Mouse (Mus musculus) embryonic facial prominence, embryonic 15.5 days (tissue): Measurements from ENCODE around the gene Gabbr2. TPM values are rescaled to one million over a fixed set of nuclear protein-coding genes. Genes with fewer than 3 reads are reported as not detected.

Experiments
- ATAC-seq: fragments of 200-750 bp; cut with Nextera tagmentation; 2 replicates; pipeline ENCODE4 v1.8.0; 2017; ENCODE audit warnings: low read depth, moderate TSS enrichment; ENCODE audit not compliant: insufficient number of reproducible peaks, low FRiP score, low TSS enrichment
- H3K27ac ChIP-seq: fragments of 300-500 bp; sonication (generic); replicated peaks from 2 replicates; pipeline ENCODE4 v1.5.1; 2015; ENCODE audit warnings: mild to moderate bottlenecking, inconsistent platforms
- H3K27me3 ChIP-seq: fragments of 300-500 bp; sonication (generic); 2 replicates; pipeline ENCODE4 v1.6.1; 2015; ENCODE audit warnings: inconsistent platforms
- H3K36me3 ChIP-seq: fragments of 300-500 bp; sonication (generic); 2 replicates; pipeline ENCODE4 v1.6.1; 2015; ENCODE audit warnings: mild to moderate bottlenecking, inconsistent platforms
- H3K4me1 ChIP-seq: fragments of 300-500 bp; sonication (generic); 2 replicates; pipeline ENCODE4 v1.6.1; 2015; ENCODE audit warnings: inconsistent platforms
- H3K4me2 ChIP-seq: fragments of 300-500 bp; sonication (generic); replicated peaks from 2 replicates; pipeline ENCODE4 v1.6.1; 2015; ENCODE audit warnings: mild to moderate bottlenecking, inconsistent platforms
- H3K4me3 ChIP-seq: fragments of 300-500 bp; sonication (generic); replicated peaks from 2 replicates; pipeline ENCODE4 v1.5.1; 2015; ENCODE audit warnings: mild to moderate bottlenecking, inconsistent platforms
- H3K9ac ChIP-seq: fragments of 300-500 bp; sonication (generic); 2 replicates; pipeline ENCODE4 v1.6.1; 2015; ENCODE audit warnings: inconsistent platforms
- H3K9me3 ChIP-seq: fragments of 300-500 bp; sonication (generic); replicated peaks from 2 replicates; pipeline ENCODE4 v1.6.1; 2016; ENCODE audit warnings: inconsistent platforms
- WGBS: fragments of 180-500 bp; shearing (Covaris S2); methylation state at CpG from one replicate; pipeline ENCODE4 v1.1.7; 2015; 5-methylcytosine and 5-hydroxymethylcytosine counted together
- polyA plus RNA-seq: library from polyadenylated mRNA; unstranded; fragments of >200 nt; fragmentation: Nextera tagmentation; extraction: Ambion mirVana; gene quantifications from 2 replicates; pipeline ENCODE4 v1.2.1, GENCODE M21; 2015

Gene Gabbr2
- polyA plus RNA-seq, 1 experiment from 2014 or later: 0.27 TPM

- H3K4me3 ChIP-seq: no peak overlapping the region
- no peak overlapping the region for H3K27ac ChIP-seq
- no peak overlapping the region for H3K9ac ChIP-seq
- 87% methylated on average over 10 of the region's 10 CpGs for WGBS
- H3K36me3 ChIP-seq: no peaks in the 10 kb centered on the region
- ATAC-seq: no peak
- H3K4me2 ChIP-seq: no peak overlapping the region
- no peaks in the 10 kb centered on the region for H3K4me1 ChIP-seq
- H3K27me3 ChIP-seq: no peaks in the 10 kb centered on the region
- no peaks in the 10 kb centered on the region for H3K9me3 ChIP-seq
Observed at GRCm38 (mm10) chr4:46960208-46960607, 31.5 kb downstream of the Gabbr2 start.

GRCm38 (mm10) chr4:46959776-46960175, 31.9 kb downstream of the Gabbr2 start:
- Histone ChIP-seq H3K4me2 (no peak overlapping the region), H3K9me3 (no peaks in the 10 kb centered on the region), H3K4me1 (no peaks in the 10 kb centered on the region), H3K36me3 (no peaks in the 10 kb centered on the region), H3K9ac (no peak overlapping the region), H3K4me3 (no peak overlapping the region), H3K27ac (no peak overlapping the region), H3K27me3 (no peaks in the 10 kb centered on the region)
- 94% methylated on average over 6 of the region's 6 CpGs for WGBS
- ATAC-seq: no peak

GRCm38 (mm10) chr4:46957955-46958354, 33.7 kb downstream of the Gabbr2 start:
- Histone ChIP-seq H3K36me3 (no peaks in the 10 kb centered on the region), H3K27me3 (no peaks in the 10 kb centered on the region), H3K4me1 (no peaks in the 10 kb centered on the region), H3K4me2 (no peak overlapping the region), H3K9me3 (no peaks in the 10 kb centered on the region), H3K9ac (no peak overlapping the region), H3K27ac (no peak overlapping the region), H3K4me3 (no peak overlapping the region)
- 82% methylated on average over 7 of the region's 7 CpGs for WGBS
- no peak for ATAC-seq

- H3K9ac ChIP-seq: no peak overlapping the region
- H3K27me3 ChIP-seq: no peaks in the 10 kb centered on the region
- H3K4me1 ChIP-seq: no peaks in the 10 kb centered on the region
- no peak overlapping the region for H3K4me3 ChIP-seq
- ATAC-seq: no peak
- H3K27ac ChIP-seq: no peak overlapping the region
- 60% methylated on average over 4 of the region's 4 CpGs for WGBS
- H3K4me2 ChIP-seq: no peak overlapping the region
- no peaks in the 10 kb centered on the region for H3K36me3 ChIP-seq
- H3K9me3 ChIP-seq: no peaks in the 10 kb centered on the region
Observed at GRCm38 (mm10) chr4:46956966-46957365, 34.7 kb downstream of the Gabbr2 start.

- H3K36me3 ChIP-seq: no peaks in the 10 kb centered on the region
- H3K4me3 ChIP-seq: no peak overlapping the region
- no peaks in the 10 kb centered on the region for H3K4me1 ChIP-seq
- H3K27ac ChIP-seq: no peak overlapping the region
- H3K9ac ChIP-seq: no peak overlapping the region
- ATAC-seq: no peak
- H3K4me2 ChIP-seq: no peak overlapping the region
- 87% methylated on average over 7 of the region's 7 CpGs for WGBS
- H3K27me3 ChIP-seq: no peaks in the 10 kb centered on the region
- no peaks in the 10 kb centered on the region for H3K9me3 ChIP-seq
Observed at GRCm38 (mm10) chr4:46953021-46953420, 38.7 kb downstream of the Gabbr2 start.

GRCm38 (mm10) chr4:46952562-46952961, 39.1 kb downstream of the Gabbr2 start:
- Histone ChIP-seq H3K36me3 (no peaks in the 10 kb centered on the region), H3K4me2 (no peak overlapping the region)

DNA sequence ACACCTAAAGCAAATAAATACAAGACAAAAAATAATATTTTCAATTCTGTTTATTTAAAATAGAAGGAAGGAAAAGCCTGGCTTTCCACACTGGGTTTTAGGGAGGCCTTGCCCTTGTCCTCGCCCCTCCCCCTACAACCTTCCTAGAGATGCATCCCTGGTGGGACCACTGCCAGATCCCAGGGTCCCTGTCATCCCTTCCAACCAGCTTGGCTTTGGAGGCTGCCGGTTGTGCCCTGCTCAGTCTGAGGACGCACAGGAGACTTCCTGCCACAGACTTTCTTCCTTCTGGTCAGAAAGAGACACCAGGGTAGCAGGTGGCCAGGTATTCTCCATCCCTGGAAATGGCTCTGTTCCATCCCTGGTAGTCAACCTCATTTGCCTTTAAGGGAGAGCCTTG, 57.4 kb downstream of the Gabbr2 start:
- no peak for ATAC-seq
- Histone ChIP-seq H3K27ac (no peak overlapping the region), H3K9me3 (no peaks in the 10 kb centered on the region), H3K4me2 (no peak overlapping the region), H3K9ac (no peak overlapping the region), H3K27me3 (no peaks in the 10 kb centered on the region), H3K4me1 (0 out of 2 replicates have a peak, but pooled peaks cover 3% of the 10 kb centered on the region), H3K36me3 (no peaks in the 10 kb centered on the region), H3K4me3 (no peak overlapping the region)
- WGBS: 71% methylated on average over 3 of the region's 3 CpGs

More at GRCm38 (mm10) chr4:46952562-46952961, 39.1 kb downstream of the Gabbr2 start:
- no peak overlapping the region for H3K9ac ChIP-seq
- no peak overlapping the region for H3K4me3 ChIP-seq
- H3K9me3 ChIP-seq: no peaks in the 10 kb centered on the region
- no peaks in the 10 kb centered on the region for H3K27me3 ChIP-seq
- no peak overlapping the region for H3K27ac ChIP-seq
- no peak for ATAC-seq
- H3K4me1 ChIP-seq: no peaks in the 10 kb centered on the region
- WGBS: 82% methylated on average over 4 of the region's 4 CpGs

DNA sequence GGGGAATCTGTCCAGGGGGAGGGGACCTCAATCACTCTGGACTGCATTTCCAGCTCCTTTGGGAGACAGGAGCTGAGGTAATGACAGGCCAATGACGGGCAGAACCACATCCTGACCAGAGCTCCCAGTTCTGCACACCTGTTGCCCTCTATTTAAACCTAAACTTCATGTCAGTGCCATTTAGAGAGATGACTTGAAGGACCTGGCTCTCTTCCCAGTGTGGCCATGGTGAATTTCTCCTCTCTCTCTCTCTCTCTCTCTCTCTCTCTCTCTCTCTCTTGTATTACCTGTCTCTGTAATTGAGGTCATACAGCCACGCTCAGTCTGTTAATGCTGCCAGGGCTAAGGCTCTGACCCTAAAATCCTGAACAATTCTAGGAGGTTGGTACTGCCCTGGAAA, 58.1 kb downstream of the Gabbr2 start:
- no peak for ATAC-seq
- no peak overlapping the region for H3K4me2 ChIP-seq
- H3K4me1 ChIP-seq: 0 out of 2 replicates have a peak, but pooled peaks cover 3% of the 10 kb centered on the region
- no peak overlapping the region for H3K9ac ChIP-seq
- no peaks in the 10 kb centered on the region for H3K36me3 ChIP-seq
- H3K27me3 ChIP-seq: no peaks in the 10 kb centered on the region
- 75% methylated on average over 2 of the region's 2 CpGs for WGBS
- no peak overlapping the region for H3K4me3 ChIP-seq
- no peak overlapping the region for H3K27ac ChIP-seq
- H3K9me3 ChIP-seq: no peaks in the 10 kb centered on the region

DNA sequence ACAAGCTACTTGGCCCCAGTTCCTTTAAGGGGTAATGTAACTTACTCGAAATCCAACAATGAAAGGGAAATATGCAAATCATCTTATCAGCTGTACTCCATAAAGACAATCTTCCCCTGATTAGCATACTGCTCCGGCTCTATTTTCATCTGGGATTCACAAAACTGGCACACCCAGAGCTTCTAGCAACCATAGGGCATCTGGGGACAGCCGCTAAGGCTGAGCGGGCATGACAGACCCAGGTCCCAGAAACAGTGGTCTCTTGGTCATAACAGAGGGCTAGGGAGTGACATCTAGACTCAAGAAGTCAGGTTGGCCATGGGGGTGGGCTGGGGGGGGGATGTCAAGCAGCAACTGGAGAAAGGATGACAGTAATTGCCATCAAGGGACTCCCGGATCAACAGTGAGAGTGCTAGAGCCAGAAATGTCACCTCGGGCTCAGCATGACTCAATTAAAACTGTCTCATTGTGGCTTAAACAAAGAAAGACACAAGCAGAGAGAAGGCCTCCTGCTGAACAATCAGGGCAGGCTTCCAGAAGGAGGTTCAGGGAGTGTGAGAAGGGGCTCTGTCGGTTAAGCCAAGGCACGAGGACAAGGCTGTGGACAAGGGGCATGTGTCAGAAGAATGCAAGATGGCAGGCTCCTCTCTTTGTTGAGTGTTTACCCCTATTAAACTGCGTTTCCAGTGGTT, 59.8 kb downstream of the Gabbr2 start:
- WGBS: 63% methylated on average over 9 of the region's 9 CpGs
- H3K27me3 ChIP-seq: no peaks in the 10 kb centered on the region

DNA sequence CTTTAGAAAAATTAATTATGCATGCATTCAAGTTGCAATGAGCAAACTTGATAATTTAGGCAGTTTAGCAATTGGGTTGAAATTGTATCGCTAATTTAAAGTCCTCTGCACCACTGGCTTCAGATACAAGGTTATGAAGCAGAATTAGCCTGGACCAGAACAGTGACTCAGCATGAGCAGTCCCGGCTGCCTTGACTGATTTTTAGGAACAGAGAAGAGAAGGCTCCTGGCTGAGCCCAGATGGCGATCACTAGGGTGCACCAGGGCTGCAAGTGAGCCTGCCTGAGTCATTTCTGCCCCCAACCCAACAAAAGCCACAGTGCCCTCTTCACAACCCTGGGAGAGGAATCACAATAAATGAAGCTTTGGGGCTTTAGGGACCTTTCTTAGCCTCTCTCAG, 63.6 kb downstream of the Gabbr2 start:
- Histone ChIP-seq H3K27ac (no peak overlapping the region), H3K9ac (no peak overlapping the region), H3K9me3 (no peaks in the 10 kb centered on the region), H3K27me3 (no peaks in the 10 kb centered on the region), H3K36me3 (no peaks in the 10 kb centered on the region), H3K4me3 (no peak overlapping the region), H3K4me2 (no peak overlapping the region), H3K4me1 (no peaks in the 10 kb centered on the region)
- WGBS: 60% methylated on average over 3 of the region's 3 CpGs
- no peak for ATAC-seq

More for the DNA sequence above, 59.8 kb downstream of the Gabbr2 start:
- H3K27ac ChIP-seq: no peak overlapping the region
- no peak overlapping the region for H3K9ac ChIP-seq
- H3K4me1 ChIP-seq: 0 out of 2 replicates have a peak, but pooled peaks cover 3% of the 10 kb centered on the region
- ATAC-seq: no peak
- no peaks in the 10 kb centered on the region for H3K36me3 ChIP-seq
- no peaks in the 10 kb centered on the region for H3K9me3 ChIP-seq
- H3K4me3 ChIP-seq: no peak overlapping the region
- H3K4me2 ChIP-seq: no peak overlapping the region

DNA sequence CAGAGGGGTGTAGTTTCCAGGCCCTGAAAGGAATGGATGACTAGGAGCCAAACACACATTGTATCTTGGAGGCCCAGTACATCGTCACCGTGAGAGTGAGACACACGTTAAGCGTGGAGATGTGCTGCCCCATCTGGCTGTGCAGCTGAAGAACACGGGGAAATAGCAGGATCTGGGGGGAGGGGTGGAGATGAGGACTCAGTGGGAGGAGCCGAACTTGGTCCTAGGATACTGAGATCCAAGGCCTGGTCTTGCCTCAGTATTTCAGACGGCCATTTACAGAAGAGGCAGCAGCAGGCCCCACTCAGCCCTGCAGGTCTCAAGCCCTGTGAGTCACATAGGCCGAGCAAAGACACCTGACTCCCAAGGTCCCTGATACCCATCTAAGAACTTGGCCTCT, 72.5 kb downstream of the Gabbr2 start:
- Histone ChIP-seq H3K4me2 (no peak overlapping the region), H3K4me3 (no peak overlapping the region), H3K36me3 (no peaks in the 10 kb centered on the region), H3K9me3 (no peaks in the 10 kb centered on the region), H3K27ac (no peak overlapping the region), H3K9ac (no peak overlapping the region), H3K4me1 (no peaks in the 10 kb centered on the region), H3K27me3 (no peaks in the 10 kb centered on the region)
- 44% methylated on average over 8 of the region's 8 CpGs for WGBS
- ATAC-seq: no peak

- peak; percentile 29; the same call in 1 of the 2 replicates for ATAC-seq
Observed at GRCm38 (mm10) chr4:46916786-46917185, 74.9 kb downstream of the Gabbr2 start.

More at GRCm38 (mm10) chr4:46916786-46917185, 74.9 kb downstream of the Gabbr2 start:
- Histone ChIP-seq H3K9ac (no peak overlapping the region), H3K36me3 (no peaks in the 10 kb centered on the region), H3K4me3 (no peak overlapping the region), H3K4me1 (no peaks in the 10 kb centered on the region), H3K9me3 (no peaks in the 10 kb centered on the region), H3K4me2 (no peak overlapping the region), H3K27ac (no peak overlapping the region), H3K27me3 (no peaks in the 10 kb centered on the region)
- WGBS: 89% methylated on average over 6 of the region's 6 CpGs
